Mouse (Mus musculus): ENCODE results near the gene Dynlt1f. TPM values are rescaled to one million over a fixed set of nuclear protein-coding genes. Genes with fewer than 3 reads are reported as not detected.

Dynlt1f gene
- polyA plus RNA-seq, 1 experiment: not detected

Other genes with a start within 250 kb of the Dynlt1f start
- not detected in 2 replicates for gene Dynlt1b, start 225.8 kb downstream of the Dynlt1f start, polyA plus RNA-seq (2012; ENCODE audit: insufficient read depth, insufficient read length, low replicate concordance, missing spikeins)
- not detected in 2 replicates for gene Dynlt1c, start 54.2 kb downstream of the Dynlt1f start, polyA plus RNA-seq (2012; ENCODE audit: insufficient read depth, insufficient read length, low replicate concordance, missing spikeins)
- not detected in 2 replicates for gene Sytl3, start 3.2 kb upstream of the Dynlt1f start, polyA plus RNA-seq (2012; ENCODE audit: insufficient read depth, insufficient read length, low replicate concordance, missing spikeins)
- 664 TPM in 1 of 2 replicates, not detected in the other for gene Ezr, start 126.9 kb upstream of the Dynlt1f start, polyA plus RNA-seq (2012; ENCODE audit: insufficient read depth, insufficient read length, low replicate concordance, missing spikeins)